Mouse (Mus musculus) megakaryocyte, embryonic 14.5 days (primary cell): ENCODE results near the gene Rplp1. TPM values are rescaled to one million over a fixed set of nuclear protein-coding genes. Genes with fewer than 3 reads are reported as not detected.

Experiments used
- H3K27me3 ChIP-seq: replicated peaks from 2 replicates; pipeline ENCODE3; 2012; ENCODE audit warnings: inconsistent platforms
- H3K36me3 ChIP-seq: replicated peaks from 2 replicates; pipeline ENCODE3; 2012; ENCODE audit warnings: low read length, inconsistent platforms, mixed read lengths
- H3K4me1 ChIP-seq: 2 replicates; pipeline ENCODE4 v1.6.1; 2012; ENCODE audit warnings: inconsistent platforms
- H3K4me3 ChIP-seq: replicated peaks from 2 replicates; pipeline ENCODE3; 2012; ENCODE audit warnings: moderate library complexity, mild to moderate bottlenecking, inconsistent platforms
- H3K9me3 ChIP-seq: 2 replicates; pipeline ENCODE4 v1.6.1; 2012; ENCODE audit warnings: inconsistent platforms
- FLI1 ChIP-seq: IDR thresholded peaks from 2 replicates; pipeline ENCODE4 v1.6.1; 2012; ENCODE audit warnings: low read length, inconsistent platforms, mixed read lengths
- GATA1 ChIP-seq: IDR thresholded peaks from 3 replicates; pipeline ENCODE4 v1.6.1; 2012; ENCODE audit warnings: mixed read lengths, low read length, inconsistent platforms, borderline replicate concordance
- polyA plus RNA-seq: library from polyadenylated mRNA; stranded (reverse); fragments of >175 nt; gene quantifications from 2 replicates; pipeline ENCODE4 v1.2.3, GENCODE M21; 2012; ENCODE audit warnings: low replicate concordance; ENCODE audit not compliant: insufficient read depth

Rplp1 gene
- polyA plus RNA-seq, 1 experiment, result 25,287 TPM

DNA sequence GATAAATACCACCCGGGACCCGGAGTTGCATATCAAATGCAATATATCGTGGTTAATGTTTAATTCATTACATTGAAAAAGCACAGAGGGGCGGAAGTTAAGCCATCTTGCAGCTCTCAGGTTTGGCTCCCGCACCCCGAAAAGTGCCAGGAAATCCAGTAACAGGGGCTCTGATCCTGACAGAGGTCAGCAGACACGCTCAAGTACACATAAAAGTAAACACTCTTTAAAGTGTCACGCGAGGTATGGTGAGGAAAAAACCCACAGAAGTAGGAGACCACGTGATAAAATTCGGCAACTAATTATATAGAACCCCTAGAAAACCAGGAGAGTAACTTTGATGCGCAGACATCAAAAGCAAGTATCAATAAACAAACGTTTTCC, 567 bp upstream of the Rplp1 start:
- peaks cover 65% of the 10 kb centered on the region for H3K36me3 ChIP-seq
- peaks cover 26% of the 10 kb centered on the region for H3K4me1 ChIP-seq
- no peaks in the 10 kb centered on the region for H3K9me3 ChIP-seq
- H3K27me3 ChIP-seq, result no peaks in the 10 kb centered on the region
- peak overlapping the region; percentile 96 for H3K4me3 ChIP-seq
- TF ChIP-seq GATA1, result no peak
- no peak for TF ChIP-seq FLI1

- peaks cover 41% of the 10 kb centered on the region for H3K36me3 ChIP-seq
- peaks cover 3% of the 10 kb centered on the region for H3K27me3 ChIP-seq
- peaks cover 38% of the 10 kb centered on the region for H3K4me1 ChIP-seq
- H3K4me3 ChIP-seq, result no peak overlapping the region
- TF ChIP-seq FLI1 (no peak), GATA1 (no peak)
- H3K9me3 ChIP-seq, result no peaks in the 10 kb centered on the region
Measured at GRCm38 (mm10) chr9:61911300-61912128, 2.8 kb downstream of the Rplp1 start.

DNA sequence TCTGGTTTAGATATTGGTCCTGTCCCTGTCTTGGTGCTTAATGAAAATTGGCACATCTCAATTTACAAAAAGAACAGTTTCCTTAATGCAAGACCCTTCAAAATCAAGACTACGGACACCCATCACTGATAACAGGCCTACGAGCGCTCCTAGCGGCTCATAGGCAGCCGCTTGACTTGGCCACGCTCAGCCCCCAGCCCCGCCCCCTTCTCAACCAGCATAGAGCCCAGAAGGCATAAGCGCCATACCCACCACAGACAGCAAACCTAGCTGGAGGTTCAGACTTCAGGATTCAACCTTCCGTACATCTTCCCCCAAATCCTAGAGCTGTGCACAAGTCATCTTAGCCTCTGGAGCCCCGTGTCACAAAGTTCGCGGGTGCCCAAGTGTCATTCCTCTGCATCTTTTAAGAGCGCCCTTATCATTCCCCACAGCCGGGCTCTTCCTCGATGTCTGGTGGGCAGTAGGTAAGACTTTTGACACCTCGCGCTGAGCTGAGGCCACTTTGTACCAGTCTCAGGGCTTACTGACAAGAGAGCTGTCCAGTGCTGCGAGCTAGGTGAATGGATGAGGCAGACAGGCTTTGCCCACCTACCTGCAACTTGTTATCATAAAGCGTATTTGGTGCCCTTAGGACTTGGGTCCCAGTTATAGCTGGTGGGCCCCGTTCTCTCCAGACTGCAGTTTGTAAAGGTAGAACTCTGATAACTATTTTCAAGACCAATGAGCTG, 3.7 kb downstream of the Rplp1 start:
- TF ChIP-seq GATA1, result no peak
- TF ChIP-seq FLI1, result no peak
- Histone ChIP-seq H3K9me3 (no peaks in the 10 kb centered on the region), H3K4me3 (no peak overlapping the region), H3K27me3 (peaks cover 5% of the 10 kb centered on the region), H3K36me3 (peaks cover 35% of the 10 kb centered on the region), H3K4me1 (peaks cover 38% of the 10 kb centered on the region)

DNA sequence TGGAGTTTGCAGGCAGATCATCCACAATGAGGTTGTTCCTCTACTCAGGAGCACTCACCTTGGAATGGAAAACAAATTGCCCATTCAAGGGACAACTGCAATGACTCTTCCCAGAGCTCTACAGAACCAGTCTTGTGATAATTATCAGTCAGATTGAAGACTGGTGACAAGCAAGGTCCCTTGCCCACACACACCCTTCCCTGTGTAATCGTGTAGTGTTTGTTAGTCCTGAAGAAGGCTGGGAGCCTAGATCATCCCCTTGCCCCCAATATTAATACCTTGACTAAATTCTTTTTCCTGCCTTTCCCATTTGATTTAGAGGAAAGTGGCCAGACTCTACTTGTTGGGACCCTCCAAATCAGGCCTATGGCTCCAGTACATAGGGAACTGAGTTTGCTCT, 4.7 kb downstream of the Rplp1 start:
- H3K4me1 ChIP-seq, result peaks cover 40% of the 10 kb centered on the region
- TF ChIP-seq FLI1, result no peak
- no peak for TF ChIP-seq GATA1

GRCm38 (mm10) chr9:61908832-61909407, 5.4 kb downstream of the Rplp1 start:
- H3K4me3 ChIP-seq, result no peak overlapping the region
- TF ChIP-seq GATA1, result no peak
- no peak for TF ChIP-seq FLI1
- peaks cover 45% of the 10 kb centered on the region for H3K4me1 ChIP-seq
- peaks cover 9% of the 10 kb centered on the region for H3K27me3 ChIP-seq
- no peaks in the 10 kb centered on the region for H3K9me3 ChIP-seq
- peaks cover 35% of the 10 kb centered on the region for H3K36me3 ChIP-seq

More for the DNA sequence above, 4.7 kb downstream of the Rplp1 start:
- peaks cover 35% of the 10 kb centered on the region for H3K36me3 ChIP-seq
- H3K9me3 ChIP-seq, result no peaks in the 10 kb centered on the region
- H3K27me3 ChIP-seq, result peaks cover 5% of the 10 kb centered on the region
- H3K4me3 ChIP-seq, result no peak overlapping the region

DNA sequence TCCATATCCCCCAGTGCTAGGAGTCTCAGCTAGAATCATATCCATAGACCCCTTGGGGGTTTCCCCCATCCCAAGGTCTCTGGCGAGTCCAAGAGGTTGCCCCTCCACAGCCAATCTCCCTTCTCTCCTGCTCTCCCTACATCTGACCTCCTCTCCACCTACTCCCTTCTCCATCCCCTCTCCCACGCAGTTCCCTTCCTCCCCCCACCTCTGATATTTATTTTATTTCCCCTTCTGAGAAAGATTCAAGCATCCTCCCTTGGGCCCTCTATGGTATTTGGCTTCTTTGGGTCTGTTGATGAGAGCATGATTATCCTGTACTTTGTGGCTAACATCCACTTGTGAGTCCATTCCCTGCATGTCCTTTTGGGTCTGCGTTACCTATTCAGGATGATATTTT, 6.0 kb downstream of the Rplp1 start:
- peaks cover 13% of the 10 kb centered on the region for H3K27me3 ChIP-seq
- TF ChIP-seq FLI1 (no peak), GATA1 (no peak)
- no peak overlapping the region for H3K4me3 ChIP-seq
- no peaks in the 10 kb centered on the region for H3K9me3 ChIP-seq
- peaks cover 35% of the 10 kb centered on the region for H3K36me3 ChIP-seq
- H3K4me1 ChIP-seq, result peaks cover 40% of the 10 kb centered on the region

GRCm38 (mm10) chr9:61907621-61908295, 6.6 kb downstream of the Rplp1 start:
- no peak overlapping the region for H3K4me3 ChIP-seq
- no peaks in the 10 kb centered on the region for H3K9me3 ChIP-seq
- TF ChIP-seq FLI1, result no peak
- TF ChIP-seq GATA1, result no peak
- peaks cover 34% of the 10 kb centered on the region for H3K4me1 ChIP-seq
- H3K27me3 ChIP-seq, result peaks cover 17% of the 10 kb centered on the region
- peaks cover 32% of the 10 kb centered on the region for H3K36me3 ChIP-seq

GRCm38 (mm10) chr9:61906912-61907311, 7.4 kb downstream of the Rplp1 start:
- Histone ChIP-seq H3K27me3 (peaks cover 26% of the 10 kb centered on the region), H3K9me3 (no peaks in the 10 kb centered on the region), H3K4me1 (peaks cover 26% of the 10 kb centered on the region), H3K36me3 (peaks cover 23% of the 10 kb centered on the region), H3K4me3 (no peak overlapping the region)
- TF ChIP-seq GATA1 (no peak), FLI1 (no peak)

- no peaks in the 10 kb centered on the region for H3K9me3 ChIP-seq
- H3K4me3 ChIP-seq, result no peak overlapping the region
- H3K36me3 ChIP-seq, result peaks cover 10% of the 10 kb centered on the region
- peaks cover 25% of the 10 kb centered on the region for H3K4me1 ChIP-seq
- H3K27me3 ChIP-seq, result peaks cover 36% of the 10 kb centered on the region
- TF ChIP-seq FLI1, result no peak
- TF ChIP-seq GATA1, result no peak
Measured at GRCm38 (mm10) chr9:61905576-61905975, 8.8 kb downstream of the Rplp1 start.
